Mouse (Mus musculus): ENCODE data around the gene Ip6k1. TPM values are rescaled to one million over a fixed set of nuclear protein-coding genes. Genes with fewer than 3 reads are reported as not detected.

The Ip6k1 gene
- polyA plus RNA-seq, 1 experiment from 2014 or later, result 50.2 TPM

- no peak for ATAC-seq (ENCODE audit: insufficient number of reproducible peaks, low FRiP score)
- Histone ChIP-seq H3K4me3 (no peak overlapping the region), H3K4me1 (replicated peaks) (peaks cover 25% of the 10 kb centered on the region), H3K27ac (ENCODE audit: poor library complexity, severe bottlenecking) (no peak overlapping the region), H3K4me2 (no peak overlapping the region), H3K9ac (no peak overlapping the region), H3K9me3 (replicated peaks) (no peaks in the 10 kb centered on the region), H3K36me3 (peaks cover 31% of the 10 kb centered on the region), H3K27me3 (replicated peaks) (no peaks in the 10 kb centered on the region)
- WGBS, result 78% methylated on average over 6 of the region's 6 CpGs
Observed at GRCm38 (mm10) chr9:107967437-107967836, 34.9 kb upstream of the Ip6k1 start.

- Histone ChIP-seq H3K4me1 (replicated peaks) (peaks cover 31% of the 10 kb centered on the region), H3K36me3 (peaks cover 25% of the 10 kb centered on the region)
- no peak for ATAC-seq (ENCODE audit: insufficient number of reproducible peaks, low FRiP score)
Observed at GRCm38 (mm10) chr9:107968531-107968930, 33.8 kb upstream of the Ip6k1 start.

GRCm38 (mm10) chr9:107970311-107970710 lies 32.0 kb upstream of the Ip6k1 start:
- Histone ChIP-seq H3K4me3 (no peak overlapping the region), H3K27ac (ENCODE audit: poor library complexity, severe bottlenecking) (no peak overlapping the region), H3K4me2 (no peak overlapping the region), H3K9ac (no peak overlapping the region), H3K27me3 (replicated peaks) (no peaks in the 10 kb centered on the region), H3K36me3 (peaks cover 25% of the 10 kb centered on the region), H3K4me1 (replicated peaks) (peaks cover 33% of the 10 kb centered on the region), H3K9me3 (replicated peaks) (no peaks in the 10 kb centered on the region)
- WGBS, result 92% methylated on average over 5 of the region's 5 CpGs
- ATAC-seq (ENCODE audit: insufficient number of reproducible peaks, low FRiP score), result no peak

More at GRCm38 (mm10) chr9:107968531-107968930, 33.8 kb upstream of the Ip6k1 start:
- H3K27me3 ChIP-seq (replicated peaks), result no peaks in the 10 kb centered on the region
- no peak overlapping the region for H3K9ac ChIP-seq
- WGBS, result 87% methylated on average over 7 of the region's 7 CpGs
- no peak overlapping the region for H3K4me2 ChIP-seq
- no peak overlapping the region for H3K27ac ChIP-seq (ENCODE audit: poor library complexity, severe bottlenecking)
- H3K4me3 ChIP-seq, result no peak overlapping the region
- H3K9me3 ChIP-seq (replicated peaks), result no peaks in the 10 kb centered on the region

GRCm38 (mm10) chr9:107971690-107972541 lies 30.4 kb upstream of the Ip6k1 start:
- ATAC-seq (ENCODE audit: insufficient number of reproducible peaks, low FRiP score), result peak; percentile 81
- 47% methylated on average over 8 of the region's 8 CpGs for WGBS

GRCm38 (mm10) chr9:107974491-107975171 lies 27.7 kb upstream of the Ip6k1 start:
- peak overlapping the region; percentile 71 for H3K4me2 ChIP-seq
- H3K27ac ChIP-seq (ENCODE audit: poor library complexity, severe bottlenecking), result peak overlapping the region; percentile 95
- H3K4me3 ChIP-seq, result no peak overlapping the region
- H3K36me3 ChIP-seq, result peaks cover 31% of the 10 kb centered on the region
- H3K9ac ChIP-seq, result no peak overlapping the region
- no peaks in the 10 kb centered on the region for H3K27me3 ChIP-seq (replicated peaks)
- 26% methylated on average over 10 of the region's 10 CpGs for WGBS
- ATAC-seq (ENCODE audit: insufficient number of reproducible peaks, low FRiP score), result peak; percentile 57
- H3K9me3 ChIP-seq (replicated peaks), result no peaks in the 10 kb centered on the region
- peaks cover 62% of the 10 kb centered on the region for H3K4me1 ChIP-seq (replicated peaks)

More at GRCm38 (mm10) chr9:107971690-107972541, 30.4 kb upstream of the Ip6k1 start:
- no peak overlapping the region for H3K4me2 ChIP-seq
- H3K9me3 ChIP-seq (replicated peaks), result no peaks in the 10 kb centered on the region
- no peak overlapping the region for H3K4me3 ChIP-seq
- H3K27ac ChIP-seq (ENCODE audit: poor library complexity, severe bottlenecking), result peak overlapping the region; percentile 44
- H3K36me3 ChIP-seq, result peaks cover 23% of the 10 kb centered on the region
- H3K27me3 ChIP-seq (replicated peaks), result no peaks in the 10 kb centered on the region
- H3K9ac ChIP-seq, result no peak overlapping the region
- peaks cover 48% of the 10 kb centered on the region for H3K4me1 ChIP-seq (replicated peaks)

- Histone ChIP-seq H3K4me2 (peak within 1 kb of the TSS; percentile 71), H3K27ac (ENCODE audit: poor library complexity, severe bottlenecking) (peak within 1 kb of the TSS; percentile 95), H3K4me3 (peak within 1 kb of the TSS; percentile 39), H3K27me3 (replicated peaks) (no peaks in the 10 kb centered on the region), H3K36me3 (peaks cover 30% of the 10 kb centered on the region), H3K4me1 (replicated peaks) (peaks cover 67% of the 10 kb centered on the region), H3K9ac (peak within 1 kb of the TSS; percentile 65), H3K9me3 (replicated peaks) (no peaks in the 10 kb centered on the region)
- peak; percentile 79 for ATAC-seq (ENCODE audit: insufficient number of reproducible peaks, low FRiP score)
- WGBS, result 40% methylated on average over 12 of the region's 12 CpGs
Observed at GRCm38 (mm10) chr9:107975399-107976386, 26.6 kb upstream of the Ip6k1 start, which contains the start of gene Uba7. TSS of gene Uba7 (plus strand) at chr9:107975505.

- H3K9me3 ChIP-seq (replicated peaks), result no peaks in the 10 kb centered on the region
- WGBS, result 87% methylated on average over 12 of the region's 12 CpGs
- peaks cover 26% of the 10 kb centered on the region for H3K36me3 ChIP-seq
- H3K4me2 ChIP-seq, result no peak overlapping the region
- H3K27ac ChIP-seq (ENCODE audit: poor library complexity, severe bottlenecking), result no peak overlapping the region
- ATAC-seq (ENCODE audit: insufficient number of reproducible peaks, low FRiP score), result no peak
- H3K4me1 ChIP-seq (replicated peaks), result peaks cover 78% of the 10 kb centered on the region
- H3K27me3 ChIP-seq (replicated peaks), result no peaks in the 10 kb centered on the region
- no peak overlapping the region for H3K9ac ChIP-seq
- H3K4me3 ChIP-seq, result no peak overlapping the region
Observed at GRCm38 (mm10) chr9:107978815-107979214, 23.5 kb upstream of the Ip6k1 start.

- peak; percentile 13 for ATAC-seq (ENCODE audit: insufficient number of reproducible peaks, low FRiP score)
Observed at GRCm38 (mm10) chr9:107981684-107982605, 20.4 kb upstream of the Ip6k1 start.

GRCm38 (mm10) chr9:107982681-107983346 lies 19.5 kb upstream of the Ip6k1 start, which contains the start of gene Gm20661:
TSS of gene Gm20661 (plus strand) at chr9:107983058.
- peaks cover 63% of the 10 kb centered on the region for H3K4me1 ChIP-seq (replicated peaks)
- 9% methylated on average over 14 of the region's 14 CpGs for WGBS
- ATAC-seq (ENCODE audit: insufficient number of reproducible peaks, low FRiP score), result peak; percentile 73
- H3K9me3 ChIP-seq (replicated peaks), result no peaks in the 10 kb centered on the region
- H3K4me3 ChIP-seq, result peak within 1 kb of the TSS; percentile 78
- peak within 1 kb of the TSS; percentile 78 for H3K4me2 ChIP-seq
- no peaks in the 10 kb centered on the region for H3K27me3 ChIP-seq (replicated peaks)
- H3K9ac ChIP-seq, result peak within 1 kb of the TSS; percentile 84
- peaks cover 25% of the 10 kb centered on the region for H3K36me3 ChIP-seq
- H3K27ac ChIP-seq (ENCODE audit: poor library complexity, severe bottlenecking), result peak within 1 kb of the TSS; percentile 100

More at GRCm38 (mm10) chr9:107981684-107982605, 20.4 kb upstream of the Ip6k1 start:
- Histone ChIP-seq H3K9me3 (replicated peaks) (no peaks in the 10 kb centered on the region), H3K9ac (peak overlapping the region; percentile 84), H3K4me1 (replicated peaks) (peaks cover 68% of the 10 kb centered on the region), H3K4me2 (peak overlapping the region; percentile 78), H3K27me3 (replicated peaks) (no peaks in the 10 kb centered on the region), H3K27ac (ENCODE audit: poor library complexity, severe bottlenecking) (peak overlapping the region; percentile 100), H3K4me3 (peak overlapping the region; percentile 78), H3K36me3 (peaks cover 32% of the 10 kb centered on the region)
- WGBS, result 36% methylated on average over 7 of the region's 7 CpGs

Data from heart, embryonic 12.5 days (tissue).